Mouse (Mus musculus) megakaryocyte, adult 5-6 weeks (primary cell): ENCODE measurements around the gene Casr. TPM values are rescaled to one million over a fixed set of nuclear protein-coding genes. Genes with fewer than 3 reads are reported as not detected.

Source experiments
- ATAC-seq: 2 replicates; pipeline ENCODE4 v1.8.0; 2016; ENCODE audit warnings: mild to moderate bottlenecking, inconsistent platforms; ENCODE audit not compliant: poor library complexity, severe bottlenecking
- total RNA-seq, 2 experiments: library from RNA; stranded (forward) in 1 of 2; stranded (reverse) in 1 of 2; fragments of 153-499, 151-499 nt in 1 of 2; fragments of 221-1000, 200-1000 nt in 1 of 2; gene quantifications; 2 replicates each; pipeline versions ENCODE4 v1.2.3 to v1.2.4; 2015 to 2017

Gene Casr
- total RNA-seq, 2 experiments from 2014 or later, result not detected

GRCm38 (mm10) chr16:36526596-36527282 lies 35.2 kb downstream of the Casr start:
- no peak for ATAC-seq

GRCm38 (mm10) chr16:36523095-36523494 lies 38.8 kb downstream of the Casr start:
- ATAC-seq, result no peak

- no peak for ATAC-seq
Measured at GRCm38 (mm10) chr16:36516355-36516754, 45.6 kb downstream of the Casr start.

- no peak for ATAC-seq
Measured at GRCm38 (mm10) chr16:36507300-36507699, 54.6 kb downstream of the Casr start.

GRCm38 (mm10) chr16:36506827-36507226 lies 55.1 kb downstream of the Casr start:
- no peak for ATAC-seq

GRCm38 (mm10) chr16:36505913-36506312 lies 56.0 kb downstream of the Casr start:
- ATAC-seq, result no peak

GRCm38 (mm10) chr16:36505134-36505533 lies 56.8 kb downstream of the Casr start:
- no peak for ATAC-seq

GRCm38 (mm10) chr16:36502286-36502685 lies 59.7 kb downstream of the Casr start:
- ATAC-seq, result peak; percentile 59

- ATAC-seq, result no peak
Measured at GRCm38 (mm10) chr16:36492420-36492819, 69.5 kb downstream of the Casr start.

GRCm38 (mm10) chr16:36476866-36477265 lies 85.1 kb downstream of the Casr start:
- peak; percentile 98 for ATAC-seq

- ATAC-seq, result no peak
Measured at GRCm38 (mm10) chr16:36475530-36475929, 86.4 kb downstream of the Casr start.

- no peak for ATAC-seq
Measured at GRCm38 (mm10) chr16:36474849-36475248, 87.1 kb downstream of the Casr start.

GRCm38 (mm10) chr16:36473217-36474216 lies 88.4 kb downstream of the Casr start:
- no peak for ATAC-seq

- no peak for ATAC-seq
Measured at GRCm38 (mm10) chr16:36471066-36471633, 90.8 kb downstream of the Casr start.

GRCm38 (mm10) chr16:36469955-36470478 lies 91.9 kb downstream of the Casr start:
- ATAC-seq, result no peak

- ATAC-seq, result no peak
Measured at GRCm38 (mm10) chr16:36469367-36469766, 92.6 kb downstream of the Casr start.

- ATAC-seq, result no peak
Measured at GRCm38 (mm10) chr16:36468862-36469261, 93.1 kb downstream of the Casr start.

GRCm38 (mm10) chr16:36467936-36468335 lies 94.0 kb downstream of the Casr start:
- no peak for ATAC-seq

GRCm38 (mm10) chr16:36465436-36465835 lies 96.5 kb downstream of the Casr start:
- ATAC-seq, result peak; percentile 63

GRCm38 (mm10) chr16:36464076-36464475 lies 97.9 kb downstream of the Casr start:
- no peak for ATAC-seq

- no peak for ATAC-seq
Measured at GRCm38 (mm10) chr16:36460426-36460825, 101.5 kb downstream of the Casr start.
